Mouse (Mus musculus) WW6 (cell line): ENCODE results near the gene Tbc1d10a.

Source experiments
- DNase-seq: peaks from one replicate; pipeline ENCODE4 v3.0.0-alpha.2; 2013; ENCODE audit warnings: low read depth, low spot score

Gene Tbc1d10a

GRCm38 (mm10) chr11:4186486-4187317 is at the start of gene Tbc1d10a:
Tbc1d10a (plus strand) TSS chr11:4186789.
- peak; percentile 100 for DNase-seq

DNA sequence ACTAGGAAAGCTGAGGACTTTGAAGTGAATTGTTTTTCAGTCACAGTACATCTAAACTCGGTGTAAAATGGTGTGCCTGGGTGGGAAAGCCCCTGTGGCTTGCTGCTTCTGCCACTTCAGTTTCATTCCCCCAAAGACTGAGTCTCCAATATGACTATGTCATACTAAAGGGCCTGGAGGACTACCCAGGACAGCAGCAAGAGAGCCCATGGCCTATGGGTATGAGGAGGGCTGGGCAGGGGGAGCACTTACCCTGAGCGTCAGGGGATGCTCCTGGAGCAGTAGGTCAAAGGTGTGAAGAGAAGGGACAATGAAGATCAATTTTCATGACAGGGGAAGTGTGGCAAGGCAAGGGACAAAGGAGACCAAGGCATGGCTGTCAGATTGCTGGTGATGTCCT is 47.6 kb upstream of the Tbc1d10a start:
- DNase-seq: no peak

GRCm38 (mm10) chr11:4141505-4141904 is 45.1 kb upstream of the Tbc1d10a start:
- DNase-seq: no peak

- DNase-seq: no peak
Observed at GRCm38 (mm10) chr11:4142352-4142751, 44.2 kb upstream of the Tbc1d10a start.

GRCm38 (mm10) chr11:4143281-4144062 is 43.1 kb upstream of the Tbc1d10a start:
- no peak for DNase-seq

- no peak for DNase-seq
Observed at GRCm38 (mm10) chr11:4146381-4146780, 40.2 kb upstream of the Tbc1d10a start.

DNA sequence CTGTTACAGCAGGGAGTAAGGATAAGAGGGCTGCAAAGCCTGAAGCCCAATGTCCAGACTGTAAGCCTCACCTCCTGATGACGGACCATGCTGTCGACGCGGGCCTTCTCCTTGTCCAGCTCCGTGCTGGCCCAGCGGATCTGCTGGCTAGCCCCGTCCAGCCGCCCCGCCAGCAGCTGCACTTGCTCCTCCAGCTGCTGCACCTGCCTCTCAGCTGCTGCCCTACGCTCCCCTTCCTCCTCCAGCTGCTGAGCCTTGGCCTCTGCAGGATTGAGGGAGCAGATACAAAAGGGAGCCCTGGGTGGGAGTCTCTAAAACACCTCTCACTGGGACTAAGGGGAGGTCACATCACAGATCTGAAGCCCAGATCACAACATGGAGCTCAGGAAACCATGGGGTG is 39.5 kb upstream of the Tbc1d10a start:
- no peak for DNase-seq

GRCm38 (mm10) chr11:4148120-4148519 is 38.5 kb upstream of the Tbc1d10a start:
- DNase-seq: no peak

GRCm38 (mm10) chr11:4148536-4149156 is 37.9 kb upstream of the Tbc1d10a start:
- DNase-seq: no peak

- no peak for DNase-seq
Observed at GRCm38 (mm10) chr11:4149886-4150285, 36.7 kb upstream of the Tbc1d10a start.

GRCm38 (mm10) chr11:4153694-4154093 is 32.9 kb upstream of the Tbc1d10a start:
- DNase-seq: no peak

DNA sequence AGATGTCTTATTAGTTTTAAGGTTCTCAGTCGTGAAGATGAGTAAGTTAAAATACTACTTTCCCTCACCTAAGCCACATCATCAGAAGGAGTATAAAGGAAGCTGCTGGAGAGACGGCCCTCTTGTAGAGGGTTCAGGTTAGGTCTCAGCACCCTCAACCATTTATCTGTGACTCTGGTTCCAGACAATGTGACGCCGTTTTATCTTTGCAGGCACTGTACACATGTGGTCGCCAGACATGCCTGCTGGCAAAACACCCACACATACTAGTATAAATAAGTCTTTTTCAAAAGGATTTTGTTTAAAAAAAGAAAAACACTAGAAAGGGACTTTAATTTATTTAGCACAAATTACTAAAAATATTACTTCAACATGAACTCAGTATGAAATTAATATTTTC is 30.9 kb upstream of the Tbc1d10a start:
- no peak for DNase-seq

DNA sequence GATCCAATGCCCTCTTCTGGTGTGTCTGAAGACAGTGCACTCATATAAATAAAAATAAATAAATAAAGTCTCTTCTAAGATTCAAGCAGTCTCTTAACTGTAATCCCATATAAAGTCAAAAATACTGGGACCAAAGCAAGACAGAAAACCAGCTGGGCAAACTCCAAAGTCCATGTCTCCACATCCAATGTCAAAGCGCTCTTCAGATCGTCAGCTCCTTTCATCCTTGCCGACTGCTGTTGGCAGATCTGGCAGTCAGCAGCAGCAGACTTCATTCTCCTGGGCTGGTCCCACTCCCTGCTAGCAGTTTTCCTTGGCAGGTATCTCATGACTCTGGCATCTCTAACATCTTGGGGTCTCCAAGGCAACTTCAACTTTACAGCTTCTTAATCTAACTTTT is 27.9 kb upstream of the Tbc1d10a start:
- DNase-seq: no peak

GRCm38 (mm10) chr11:4159808-4160708 is 26.5 kb upstream of the Tbc1d10a start, which contains the start of the genes Ccdc157 and Sf3a1:
Ccdc157 (minus strand) TSS chr11:4160293.
Sf3a1 (plus strand) TSS chr11:4160350.
- DNase-seq: peak; percentile 93

DNA sequence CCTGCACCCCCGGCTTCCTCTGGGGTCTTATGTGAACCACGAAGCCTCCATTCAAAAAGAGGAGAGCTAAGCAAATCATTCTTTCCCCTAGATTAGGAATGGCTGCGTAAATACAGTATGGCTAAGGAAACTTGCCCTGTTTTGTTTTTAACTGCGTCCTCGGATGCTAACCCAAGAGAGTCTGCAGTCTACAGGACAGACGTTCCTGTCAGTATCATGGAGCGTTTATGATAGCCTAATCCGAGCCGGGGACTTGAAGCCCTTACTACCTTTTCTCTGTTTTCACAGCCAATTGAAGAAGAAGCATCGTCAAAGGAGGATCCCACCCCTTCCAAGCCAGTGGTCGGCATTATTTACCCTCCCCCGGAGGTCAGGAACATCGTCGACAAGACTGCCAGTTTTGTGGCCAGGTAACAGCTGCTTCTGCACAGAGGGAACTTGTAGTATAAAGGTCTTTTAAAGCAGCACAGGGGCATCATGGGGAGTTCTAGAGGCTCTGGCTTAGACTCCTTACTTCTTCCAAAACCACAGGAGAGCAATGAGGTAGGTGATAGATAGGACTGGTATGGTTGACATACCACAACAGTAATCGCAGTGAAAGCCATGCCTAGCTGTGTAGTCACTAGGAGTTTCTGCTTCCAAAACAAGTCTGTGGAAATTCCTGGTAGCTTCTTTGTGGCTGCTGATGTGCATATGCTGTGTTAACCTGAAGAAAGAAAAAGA is 25.7 kb upstream of the Tbc1d10a start:
- no peak for DNase-seq

- DNase-seq: no peak
Observed at GRCm38 (mm10) chr11:4164701-4165100, 21.9 kb upstream of the Tbc1d10a start.

- no peak for DNase-seq
Observed at GRCm38 (mm10) chr11:4166467-4167090, 20.0 kb upstream of the Tbc1d10a start.

- no peak for DNase-seq
Observed at GRCm38 (mm10) chr11:4174586-4174985, 12.0 kb upstream of the Tbc1d10a start.

GRCm38 (mm10) chr11:4177716-4178115 is 8.9 kb upstream of the Tbc1d10a start:
- DNase-seq: no peak

GRCm38 (mm10) chr11:4182061-4182460 is 4.5 kb upstream of the Tbc1d10a start:
- no peak for DNase-seq
